Mouse (Mus musculus): Measurements from ENCODE around the gene Sfmbt2. TPM values are rescaled to one million over a fixed set of nuclear protein-coding genes. Genes with fewer than 3 reads are reported as not detected.
A peak's percentile ranks its signal among the peaks of the same experiment; 100 is the strongest.

Gene Sfmbt2
- polyA plus RNA-seq, 1 experiment from 2014 or later: 1.6 TPM

DNA sequence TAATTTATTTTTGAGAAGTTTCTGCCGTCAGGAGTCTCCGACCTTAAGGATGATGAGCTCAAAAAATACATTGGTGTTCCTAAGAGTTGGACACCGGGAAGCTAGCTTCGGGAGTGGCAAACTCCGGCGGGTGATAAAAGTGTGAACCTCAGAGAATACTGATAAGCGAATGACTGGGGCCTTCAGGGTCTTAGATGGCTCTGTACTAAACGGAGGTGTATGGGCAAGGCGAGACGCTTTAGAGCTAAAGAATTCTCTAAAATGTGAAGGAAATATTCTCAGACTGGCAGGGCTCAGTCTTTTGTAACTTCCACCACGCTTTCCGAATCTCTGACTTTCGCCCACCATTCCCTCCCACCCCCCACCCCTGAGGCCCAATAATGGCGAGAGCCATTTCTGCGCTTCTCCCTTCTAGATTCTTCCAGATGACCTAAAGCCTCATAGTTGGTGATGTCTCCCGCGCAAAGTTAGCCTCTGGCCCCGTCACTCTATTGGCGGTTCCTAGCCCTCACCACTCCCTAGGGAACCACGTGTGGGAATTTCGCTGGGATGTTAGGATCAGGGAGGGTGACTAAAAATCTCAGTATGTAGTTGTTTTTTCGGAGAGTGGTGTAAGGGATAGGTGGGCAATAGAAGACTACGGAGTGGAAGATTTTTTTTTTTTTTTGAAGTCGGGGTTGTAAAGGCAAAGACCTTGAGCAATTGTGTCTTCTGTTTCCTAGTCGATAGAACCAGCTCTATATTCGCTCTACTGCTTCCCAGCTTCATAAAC, 563 bp downstream of the Sfmbt2 start:
- Histone ChIP-seq H3K4me3 (ENCODE audit: low read length) (no peak overlapping the region), H3K9ac (replicated peaks; ENCODE audit: low read length) (no peak overlapping the region), H3K36me3 (ENCODE audit: insufficient read depth, low read length) (no peaks in the 10 kb centered on the region), H3K27me3 (ENCODE audit: insufficient read depth, low read length) (peaks cover 74% of the 10 kb centered on the region), H3K4me1 (ENCODE audit: insufficient read depth, low read length) (peaks cover 17% of the 10 kb centered on the region), H3K9me3 (ENCODE audit: low read length) (no peaks in the 10 kb centered on the region), H3K27ac (ENCODE audit: low read length) (no peak overlapping the region), H3K4me2 (replicated peaks; ENCODE audit: low read depth, low read length) (no peak overlapping the region)
- no peak for ATAC-seq (ENCODE audit: low FRiP score, low TSS enrichment)
- 1% methylated on average over 26 of the region's 26 CpGs for WGBS

DNA sequence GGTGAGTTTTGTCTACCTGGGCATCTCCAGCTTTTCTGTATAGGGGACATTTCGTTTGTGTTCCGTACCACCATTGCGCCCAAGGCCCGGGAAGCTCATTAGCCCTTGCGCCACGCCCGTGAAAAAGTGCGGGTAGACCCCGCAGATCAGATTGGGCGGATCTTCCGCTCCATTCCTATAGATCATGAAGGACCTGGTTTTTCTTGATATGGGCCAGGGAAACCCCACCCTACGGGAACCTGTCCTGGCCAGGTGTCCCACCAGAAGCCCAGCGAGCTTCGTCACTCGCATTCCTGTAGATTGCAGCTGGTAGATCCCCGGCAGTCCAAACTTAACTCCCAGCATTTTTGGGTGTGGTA, 1.1 kb downstream of the Sfmbt2 start:
- H3K27ac ChIP-seq (ENCODE audit: low read length): no peak overlapping the region
- 3% methylated on average over 16 of the region's 16 CpGs for WGBS
- no peak overlapping the region for H3K4me2 ChIP-seq (replicated peaks; ENCODE audit: low read depth, low read length)
- peaks cover 78% of the 10 kb centered on the region for H3K27me3 ChIP-seq (ENCODE audit: insufficient read depth, low read length)
- H3K4me1 ChIP-seq (ENCODE audit: insufficient read depth, low read length): peaks cover 17% of the 10 kb centered on the region
- H3K9ac ChIP-seq (replicated peaks; ENCODE audit: low read length): no peak overlapping the region
- no peak for ATAC-seq (ENCODE audit: low FRiP score, low TSS enrichment)
- H3K9me3 ChIP-seq (ENCODE audit: low read length): no peaks in the 10 kb centered on the region
- H3K4me3 ChIP-seq (ENCODE audit: low read length): 0 out of 2 replicates have a peak overlapping the region, but pooled peaks have one; percentile 3
- H3K36me3 ChIP-seq (ENCODE audit: insufficient read depth, low read length): no peaks in the 10 kb centered on the region

DNA sequence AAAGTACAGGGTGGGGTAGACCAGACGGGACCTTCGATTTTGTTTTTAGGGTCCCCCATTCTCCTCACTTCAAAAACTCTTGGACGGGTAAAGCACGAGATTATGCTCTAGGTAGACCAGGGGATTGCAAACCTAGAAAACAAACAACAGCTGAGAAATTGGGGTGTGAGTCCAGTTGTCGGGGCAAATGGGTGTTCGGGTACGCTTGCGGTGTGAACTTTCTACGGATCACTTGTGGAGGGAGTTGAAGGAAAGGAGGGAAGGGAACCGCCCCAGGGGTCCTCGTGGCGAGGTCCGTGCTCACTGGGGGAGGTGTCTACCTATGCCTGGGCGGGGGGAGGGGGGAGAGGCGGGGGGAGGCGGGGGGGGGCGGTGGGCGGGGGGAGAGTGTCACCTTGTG, 1.6 kb downstream of the Sfmbt2 start:
- peak overlapping the region; percentile 65 for H3K4me3 ChIP-seq (ENCODE audit: low read length)
- H3K27me3 ChIP-seq (ENCODE audit: insufficient read depth, low read length): peaks cover 75% of the 10 kb centered on the region
- WGBS: under 1% methylated on average over 10 of the region's 18 CpGs
- H3K36me3 ChIP-seq (ENCODE audit: insufficient read depth, low read length): no peaks in the 10 kb centered on the region
- no peak overlapping the region for H3K27ac ChIP-seq (ENCODE audit: low read length)
- H3K9me3 ChIP-seq (ENCODE audit: low read length): no peaks in the 10 kb centered on the region
- H3K4me2 ChIP-seq (replicated peaks; ENCODE audit: low read depth, low read length): peak overlapping the region; percentile 99
- no peak for ATAC-seq (ENCODE audit: low FRiP score, low TSS enrichment)
- H3K9ac ChIP-seq (replicated peaks; ENCODE audit: low read length): no peak overlapping the region
- peaks cover 17% of the 10 kb centered on the region for H3K4me1 ChIP-seq (ENCODE audit: insufficient read depth, low read length)

- no peaks in the 10 kb centered on the region for H3K36me3 ChIP-seq (ENCODE audit: insufficient read depth, low read length)
- H3K9ac ChIP-seq (replicated peaks; ENCODE audit: low read length): peak overlapping the region; percentile 64
- peak overlapping the region; percentile 99 for H3K4me2 ChIP-seq (replicated peaks; ENCODE audit: low read depth, low read length)
- ATAC-seq (ENCODE audit: low FRiP score, low TSS enrichment): peak; percentile 90
- H3K4me3 ChIP-seq (ENCODE audit: low read length): peak overlapping the region; percentile 65
- no peaks in the 10 kb centered on the region for H3K9me3 ChIP-seq (ENCODE audit: low read length)
- H3K27me3 ChIP-seq (ENCODE audit: insufficient read depth, low read length): peaks cover 73% of the 10 kb centered on the region
- WGBS: 0% methylated on average over 31 of the region's 31 CpGs
- no peak overlapping the region for H3K27ac ChIP-seq (ENCODE audit: low read length)
- H3K4me1 ChIP-seq (ENCODE audit: insufficient read depth, low read length): peaks cover 17% of the 10 kb centered on the region
Observed at GRCm38 (mm10) chr2:10372321-10372723, 2.0 kb downstream of the Sfmbt2 start.

GRCm38 (mm10) chr2:10372776-10373507, 2.6 kb downstream of the Sfmbt2 start:
- no peak overlapping the region for H3K27ac ChIP-seq (ENCODE audit: low read length)
- peak overlapping the region; percentile 65 for H3K4me3 ChIP-seq (ENCODE audit: low read length)
- ATAC-seq (ENCODE audit: low FRiP score, low TSS enrichment): peak; percentile 52; the same call in 1 of the 2 replicates
- H3K4me2 ChIP-seq (replicated peaks; ENCODE audit: low read depth, low read length): peak overlapping the region; percentile 99
- peaks cover 17% of the 10 kb centered on the region for H3K4me1 ChIP-seq (ENCODE audit: insufficient read depth, low read length)
- no peaks in the 10 kb centered on the region for H3K36me3 ChIP-seq (ENCODE audit: insufficient read depth, low read length)
- under 1% methylated on average over 33 of the region's 35 CpGs for WGBS
- H3K9me3 ChIP-seq (ENCODE audit: low read length): no peaks in the 10 kb centered on the region
- H3K9ac ChIP-seq (replicated peaks; ENCODE audit: low read length): peak overlapping the region; percentile 64
- H3K27me3 ChIP-seq (ENCODE audit: insufficient read depth, low read length): peaks cover 69% of the 10 kb centered on the region

DNA sequence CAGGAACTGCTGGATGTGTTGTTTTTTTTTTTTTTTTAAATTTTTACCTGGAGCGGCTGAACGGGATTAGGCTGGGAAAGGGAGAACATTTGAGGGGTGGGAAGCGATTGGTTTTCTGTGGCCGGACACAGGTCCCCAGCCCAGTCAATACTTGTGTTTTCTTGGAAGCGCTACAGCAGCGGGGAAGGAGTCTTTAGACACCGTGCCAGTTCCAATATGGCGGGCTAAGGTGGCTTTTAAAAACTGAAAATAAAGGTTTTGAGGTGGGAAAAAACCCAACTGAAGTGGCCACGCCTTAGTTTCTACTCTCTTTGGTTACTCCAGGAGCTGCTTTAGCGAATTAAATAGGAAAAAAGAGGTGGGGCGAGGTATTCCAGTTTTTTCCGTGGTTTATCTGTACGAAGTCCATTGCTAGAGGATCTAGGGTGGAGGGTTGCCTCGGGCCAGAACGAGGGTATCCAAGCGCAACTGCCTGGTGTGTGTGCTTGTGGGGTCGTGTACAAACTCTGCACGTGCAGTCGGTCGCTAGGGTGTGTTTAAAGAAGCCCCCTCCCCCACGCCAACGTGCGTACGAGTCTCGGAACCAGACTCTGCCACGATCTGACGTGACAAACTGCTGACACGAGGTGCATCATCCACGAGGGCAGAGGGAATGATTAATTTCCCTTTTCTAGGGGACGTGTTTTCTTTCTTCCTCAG, 3.3 kb downstream of the Sfmbt2 start:
- Histone ChIP-seq H3K9me3 (ENCODE audit: low read length) (no peaks in the 10 kb centered on the region), H3K4me1 (ENCODE audit: insufficient read depth, low read length) (peaks cover 17% of the 10 kb centered on the region), H3K4me2 (replicated peaks; ENCODE audit: low read depth, low read length) (peak overlapping the region; percentile 99), H3K4me3 (ENCODE audit: low read length) (peak overlapping the region; percentile 65), H3K27me3 (ENCODE audit: insufficient read depth, low read length) (peaks cover 62% of the 10 kb centered on the region), H3K36me3 (ENCODE audit: insufficient read depth, low read length) (no peaks in the 10 kb centered on the region), H3K9ac (replicated peaks; ENCODE audit: low read length) (peak overlapping the region; percentile 64; the same call in 1 of the 2 replicates), H3K27ac (ENCODE audit: low read length) (no peak overlapping the region)
- WGBS: under 1% methylated on average over 30 of the region's 30 CpGs
- ATAC-seq (ENCODE audit: low FRiP score, low TSS enrichment): no peak

DNA sequence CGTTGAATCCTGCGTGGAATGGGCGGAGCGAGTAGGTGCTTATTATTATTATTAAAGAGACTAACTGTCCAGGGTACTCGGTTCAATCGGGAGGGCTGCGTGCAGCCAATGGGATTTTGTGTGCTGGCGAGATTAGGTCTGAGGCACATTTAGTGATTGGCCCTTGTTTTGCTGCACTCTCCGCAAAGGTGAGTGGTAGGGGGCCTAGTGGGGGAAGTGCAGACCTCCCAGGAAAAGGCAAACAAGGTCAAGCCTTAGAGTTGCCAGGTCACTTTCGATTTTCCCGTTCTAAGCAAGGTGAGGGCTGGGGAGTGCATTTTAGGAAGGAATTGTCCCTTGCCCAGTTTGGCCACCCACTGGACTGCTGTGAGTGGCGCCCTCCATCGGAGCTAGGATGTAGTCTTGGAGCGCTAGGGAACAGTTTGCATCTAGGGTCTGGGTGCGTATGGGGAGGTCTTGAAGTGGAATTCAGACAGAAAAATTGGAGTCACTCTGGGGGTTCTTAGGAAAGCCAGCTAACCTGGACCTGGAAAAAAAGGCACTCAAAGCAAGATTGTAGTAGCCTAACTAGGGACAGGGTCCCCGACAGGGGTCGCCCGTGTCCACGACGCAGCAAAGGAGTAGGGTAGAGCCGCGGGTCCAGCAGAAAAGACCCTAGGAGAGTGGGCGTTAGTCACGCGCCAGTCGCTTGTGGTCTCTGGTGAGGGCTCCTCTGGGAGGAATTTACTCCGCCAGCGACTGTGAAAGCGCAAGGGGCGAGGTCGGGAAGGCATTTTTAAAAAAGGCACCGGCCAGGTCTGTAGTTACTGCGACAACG, 4.1 kb downstream of the Sfmbt2 start:
- no peak overlapping the region for H3K27ac ChIP-seq (ENCODE audit: low read length)
- H3K4me2 ChIP-seq (replicated peaks; ENCODE audit: low read depth, low read length): peak overlapping the region; percentile 99
- WGBS: under 1% methylated on average over 34 of the region's 34 CpGs
- H3K4me1 ChIP-seq (ENCODE audit: insufficient read depth, low read length): peaks cover 17% of the 10 kb centered on the region
- H3K9ac ChIP-seq (replicated peaks; ENCODE audit: low read length): peak overlapping the region; percentile 54
- H3K36me3 ChIP-seq (ENCODE audit: insufficient read depth, low read length): no peaks in the 10 kb centered on the region
- peak overlapping the region; percentile 65 for H3K4me3 ChIP-seq (ENCODE audit: low read length)
- no peaks in the 10 kb centered on the region for H3K9me3 ChIP-seq (ENCODE audit: low read length)
- ATAC-seq (ENCODE audit: low FRiP score, low TSS enrichment): peak; percentile 69
- H3K27me3 ChIP-seq (ENCODE audit: insufficient read depth, low read length): peaks cover 59% of the 10 kb centered on the region

DNA sequence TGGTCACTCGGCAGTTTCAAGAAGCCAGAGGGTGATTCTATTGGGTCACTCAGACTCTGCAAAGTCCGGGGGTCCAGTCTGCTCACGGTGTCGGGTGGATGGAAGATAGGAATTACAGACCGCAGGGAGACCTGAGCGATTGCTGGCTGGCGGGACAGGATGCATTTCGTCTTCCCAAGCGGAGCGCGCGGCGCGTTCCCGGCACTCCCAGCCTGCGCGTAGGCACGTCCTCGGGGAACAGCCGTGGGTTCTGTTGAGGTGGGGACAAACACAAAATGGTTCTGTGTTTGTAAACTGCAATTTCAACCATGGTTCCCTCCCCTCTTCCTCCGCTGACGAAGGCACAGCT, 4.7 kb downstream of the Sfmbt2 start:
- no peaks in the 10 kb centered on the region for H3K9me3 ChIP-seq (ENCODE audit: low read length)
- peaks cover 53% of the 10 kb centered on the region for H3K27me3 ChIP-seq (ENCODE audit: insufficient read depth, low read length)
- H3K4me2 ChIP-seq (replicated peaks; ENCODE audit: low read depth, low read length): peak overlapping the region; percentile 99
- no peak overlapping the region for H3K27ac ChIP-seq (ENCODE audit: low read length)
- peak; percentile 36; the same call in 1 of the 2 replicates for ATAC-seq (ENCODE audit: low FRiP score, low TSS enrichment)
- peak overlapping the region; percentile 54 for H3K9ac ChIP-seq (replicated peaks; ENCODE audit: low read length)
- H3K4me3 ChIP-seq (ENCODE audit: low read length): peak overlapping the region; percentile 65
- H3K4me1 ChIP-seq (ENCODE audit: insufficient read depth, low read length): peaks cover 17% of the 10 kb centered on the region
- no peaks in the 10 kb centered on the region for H3K36me3 ChIP-seq (ENCODE audit: insufficient read depth, low read length)
- WGBS: under 1% methylated on average over 22 of the region's 22 CpGs

DNA sequence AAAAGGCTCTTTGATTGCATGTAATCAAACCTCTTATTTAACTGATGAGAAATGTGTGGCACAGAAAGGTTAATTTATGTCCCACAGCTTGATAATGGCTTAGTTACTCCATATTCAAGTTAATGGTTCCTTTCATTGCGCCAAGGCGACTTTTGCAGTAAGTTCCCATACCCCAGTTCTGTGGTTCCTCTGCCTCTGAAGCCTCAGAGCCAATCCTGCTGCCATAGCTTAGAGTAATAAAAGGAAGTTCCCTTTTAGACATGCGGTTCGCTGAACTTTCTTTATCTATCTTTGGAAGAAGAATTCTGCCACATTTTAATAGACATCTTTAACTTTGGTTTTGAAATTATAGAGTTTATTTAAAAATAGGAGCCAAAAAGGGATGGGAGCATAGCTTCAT, 19.7 kb downstream of the Sfmbt2 start:
- H3K4me3 ChIP-seq (ENCODE audit: low read length): no peak overlapping the region
- H3K4me2 ChIP-seq (replicated peaks; ENCODE audit: low read depth, low read length): no peak overlapping the region
- H3K9me3 ChIP-seq (ENCODE audit: low read length): no peaks in the 10 kb centered on the region
- 67% methylated on average over 4 of the region's 4 CpGs for WGBS
- H3K27ac ChIP-seq (ENCODE audit: low read length): no peak overlapping the region
- no peaks in the 10 kb centered on the region for H3K4me1 ChIP-seq (ENCODE audit: insufficient read depth, low read length)
- ATAC-seq (ENCODE audit: low FRiP score, low TSS enrichment): no peak
- H3K27me3 ChIP-seq (ENCODE audit: insufficient read depth, low read length): no peaks in the 10 kb centered on the region
- no peak overlapping the region for H3K9ac ChIP-seq (replicated peaks; ENCODE audit: low read length)
- no peaks in the 10 kb centered on the region for H3K36me3 ChIP-seq (ENCODE audit: insufficient read depth, low read length)
